Mouse (Mus musculus) thymus, adult 2 months (tissue): ENCODE results near the gene Eif6. TPM values are rescaled to one million over a fixed set of nuclear protein-coding genes. Genes with fewer than 3 reads are reported as not detected.

Experiments used
- DNase-seq: peaks from one replicate; pipeline ENCODE4 v3.0.0; 2021
- H3K27ac ChIP-seq: fragments of 200-500 bp; 2 replicates; pipeline ENCODE4 v1.5.1; 2012; ENCODE audit warnings: low read length, control low read depth; ENCODE audit not compliant: control insufficient read depth, insufficient read depth
- H3K27me3 ChIP-seq: fragments of 200-500 bp; 2 replicates; pipeline ENCODE4 v1.6.1; 2012; ENCODE audit warnings: mild to moderate bottlenecking, low read length, moderate library complexity, mixed read lengths; ENCODE audit not compliant: control insufficient read depth, insufficient read depth
- H3K36me3 ChIP-seq: fragments of 200-500 bp; 2 replicates; pipeline ENCODE4 v1.6.1; 2012; ENCODE audit warnings: mild to moderate bottlenecking, low read length, moderate library complexity; ENCODE audit not compliant: control insufficient read depth, insufficient read depth
- H3K4me1 ChIP-seq: fragments of 200-500 bp; replicated peaks from 2 replicates; pipeline ENCODE4 v1.6.1; 2012; ENCODE audit warnings: low read length; ENCODE audit not compliant: control insufficient read depth, insufficient read depth
- H3K4me3 ChIP-seq: fragments of 200-500 bp; 2 replicates; pipeline ENCODE4 v1.5.1; 2012; ENCODE audit warnings: mild to moderate bottlenecking, low read length, control low read depth, moderate library complexity; ENCODE audit not compliant: control insufficient read depth, insufficient read depth
- CTCF ChIP-seq: fragments of 200-500 bp; IDR thresholded peaks from 2 replicates; pipeline ENCODE4 v1.5.1; 2012; ENCODE audit warnings: mild to moderate bottlenecking, control low read depth, low read length, moderate library complexity, borderline replicate concordance; ENCODE audit not compliant: control insufficient read depth, poor library complexity, insufficient read depth; ENCODE audit errors: extremely low read depth
- POLR2A ChIP-seq: fragments of 200-500 bp; IDR thresholded peaks from 2 replicates; pipeline ENCODE4 v1.6.1; 2012; ENCODE audit warnings: mild to moderate bottlenecking, low read length, control low read depth, moderate library complexity; ENCODE audit not compliant: control insufficient read depth, poor library complexity, insufficient read depth; ENCODE audit errors: extremely low read depth
- WGBS: fragments of 180-500 bp; shearing (Covaris S2); methylation state at CpG from one replicate; pipeline ENCODE4 v1.1.7; 2018; 5-methylcytosine and 5-hydroxymethylcytosine counted together
- polyA plus RNA-seq: library from polyadenylated mRNA; depleted of rRNA; stranded (reverse); fragments of >200 nt; gene quantifications from 2 replicates; pipeline ENCODE4 v1.2.3, GENCODE M21; 2012

Gene Eif6
- polyA plus RNA-seq, 1 experiment: 174 TPM

DNA sequence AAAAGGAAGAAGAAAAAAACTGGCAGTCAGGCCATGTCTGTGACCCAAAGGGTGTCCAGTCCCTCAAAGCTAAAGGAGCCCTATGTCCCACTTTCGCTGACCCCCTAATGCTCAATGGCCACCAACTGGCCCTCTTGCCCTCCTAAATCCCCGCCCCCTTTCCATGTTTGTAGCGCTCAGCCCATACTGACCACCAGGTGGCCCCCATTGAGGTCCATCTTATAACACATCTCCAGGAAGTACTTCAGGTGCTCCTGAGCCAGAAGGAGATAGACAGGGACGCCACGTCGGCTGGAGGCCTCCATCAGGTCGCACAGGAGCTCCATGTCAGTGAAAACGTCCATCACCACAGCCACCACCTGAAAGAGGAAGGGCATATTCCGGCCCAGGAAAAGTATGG is 4.6 kb upstream of the Eif6 start:
- Histone ChIP-seq H3K4me3 (no peak overlapping the region), H3K27ac (no peak overlapping the region), H3K4me1 (peaks cover 6% of the 10 kb centered on the region; the same call in 1 of the 2 replicates), H3K27me3 (no peaks in the 10 kb centered on the region), H3K36me3 (no peaks in the 10 kb centered on the region)
- 59% methylated on average over 9 of the region's 9 CpGs for WGBS
- no peak for TF ChIP-seq POLR2A
- no peak for TF ChIP-seq CTCF
- no peak for DNase-seq

GRCm38 (mm10) chr2:155830841-155831240 is 4.1 kb upstream of the Eif6 start:
- no peak for TF ChIP-seq CTCF
- TF ChIP-seq POLR2A: no peak
- no peak overlapping the region for H3K4me3 ChIP-seq
- 95% methylated on average over 8 of the region's 8 CpGs for WGBS
- H3K27me3 ChIP-seq: no peaks in the 10 kb centered on the region
- DNase-seq: no peak
- no peaks in the 10 kb centered on the region for H3K36me3 ChIP-seq
- H3K27ac ChIP-seq: no peak overlapping the region
- peaks cover 7% of the 10 kb centered on the region; the same call in 1 of the 2 replicates for H3K4me1 ChIP-seq

DNA sequence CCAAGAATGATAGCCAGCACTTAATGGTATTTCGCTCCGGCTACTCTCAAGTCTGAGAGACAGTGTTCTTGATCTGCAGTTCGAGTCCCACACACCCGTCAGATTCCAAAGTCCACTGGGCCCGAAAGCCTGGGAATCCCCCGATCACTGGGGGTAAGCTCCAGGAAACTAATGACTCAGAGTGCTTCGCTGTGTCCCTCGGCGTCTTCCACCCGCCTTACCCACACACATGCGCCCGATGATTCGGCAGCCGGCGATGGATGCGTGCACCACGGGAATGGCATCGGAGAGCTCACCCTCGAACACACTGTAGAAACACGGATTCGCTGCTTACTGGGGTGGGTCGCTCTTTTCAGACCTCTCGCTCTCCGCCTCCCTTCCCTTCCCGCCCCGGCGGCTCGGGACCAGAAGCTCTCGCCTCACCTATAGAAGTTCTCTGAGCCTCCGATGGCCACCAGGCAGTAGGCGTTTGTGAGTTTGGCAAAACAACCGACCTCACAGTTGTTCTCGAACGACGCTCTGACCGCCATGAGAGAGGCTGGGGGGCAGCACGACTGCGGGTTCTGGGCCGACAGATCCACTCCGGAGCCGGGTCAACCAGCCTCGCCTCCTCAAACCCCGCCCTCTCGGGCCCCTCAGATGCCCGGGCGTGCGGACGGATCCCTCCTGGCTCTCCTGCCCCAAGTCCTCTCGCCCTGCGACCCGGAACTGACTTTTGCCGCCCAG is 658 bp downstream of the Eif6 start:
- peak overlapping the region; percentile 81 for H3K4me3 ChIP-seq
- TF ChIP-seq POLR2A (no peak), CTCF (no peak)
- no peaks in the 10 kb centered on the region for H3K27me3 ChIP-seq
- peaks cover 22% of the 10 kb centered on the region for H3K36me3 ChIP-seq
- H3K27ac ChIP-seq: no peak overlapping the region
- H3K4me1 ChIP-seq: peaks cover 10% of the 10 kb centered on the region; the same call in 1 of the 2 replicates
- DNase-seq: no peak
- WGBS: 3% methylated on average over 52 of the region's 52 CpGs

DNA sequence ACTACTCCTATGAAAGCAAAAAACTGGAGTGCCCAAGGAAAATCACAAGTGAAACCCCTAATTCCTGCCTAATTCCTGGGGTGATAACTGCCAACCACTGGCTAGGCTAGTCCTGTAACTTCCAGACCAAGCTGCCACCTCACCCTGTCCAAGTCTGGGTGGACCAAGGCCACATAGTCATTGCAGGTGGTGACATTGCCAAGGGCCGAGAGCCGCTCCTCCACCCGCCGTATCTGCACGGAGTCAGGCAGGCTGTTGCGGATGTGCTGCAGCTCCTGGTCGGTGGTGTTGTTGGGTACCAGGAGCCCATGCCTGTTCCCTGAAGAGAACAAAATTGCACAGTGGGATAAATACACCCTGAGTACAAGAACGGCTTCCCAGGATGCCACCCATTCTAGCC is 3.0 kb downstream of the Eif6 start:
- H3K27me3 ChIP-seq: no peaks in the 10 kb centered on the region
- peaks cover 22% of the 10 kb centered on the region for H3K36me3 ChIP-seq
- H3K4me1 ChIP-seq: peaks cover 17% of the 10 kb centered on the region; the same call in 1 of the 2 replicates
- no peak for TF ChIP-seq POLR2A
- TF ChIP-seq CTCF: no peak
- H3K27ac ChIP-seq: no peak overlapping the region
- no peak overlapping the region for H3K4me3 ChIP-seq
- WGBS: 97% methylated on average over 8 of the region's 8 CpGs
- no peak for DNase-seq

- peaks cover 22% of the 10 kb centered on the region for H3K36me3 ChIP-seq
- TF ChIP-seq POLR2A: no peak
- TF ChIP-seq CTCF: no peak
- peaks cover 14% of the 10 kb centered on the region for H3K4me1 ChIP-seq
- no peak for DNase-seq
- H3K27me3 ChIP-seq: no peaks in the 10 kb centered on the region
- H3K4me3 ChIP-seq: no peak overlapping the region
- WGBS: 92% methylated on average over 5 of the region's 5 CpGs
- no peak overlapping the region for H3K27ac ChIP-seq
These were observed 5.9 kb downstream of the Eif6 start for GRCm38 (mm10) chr2:155820779-155821178.

DNA sequence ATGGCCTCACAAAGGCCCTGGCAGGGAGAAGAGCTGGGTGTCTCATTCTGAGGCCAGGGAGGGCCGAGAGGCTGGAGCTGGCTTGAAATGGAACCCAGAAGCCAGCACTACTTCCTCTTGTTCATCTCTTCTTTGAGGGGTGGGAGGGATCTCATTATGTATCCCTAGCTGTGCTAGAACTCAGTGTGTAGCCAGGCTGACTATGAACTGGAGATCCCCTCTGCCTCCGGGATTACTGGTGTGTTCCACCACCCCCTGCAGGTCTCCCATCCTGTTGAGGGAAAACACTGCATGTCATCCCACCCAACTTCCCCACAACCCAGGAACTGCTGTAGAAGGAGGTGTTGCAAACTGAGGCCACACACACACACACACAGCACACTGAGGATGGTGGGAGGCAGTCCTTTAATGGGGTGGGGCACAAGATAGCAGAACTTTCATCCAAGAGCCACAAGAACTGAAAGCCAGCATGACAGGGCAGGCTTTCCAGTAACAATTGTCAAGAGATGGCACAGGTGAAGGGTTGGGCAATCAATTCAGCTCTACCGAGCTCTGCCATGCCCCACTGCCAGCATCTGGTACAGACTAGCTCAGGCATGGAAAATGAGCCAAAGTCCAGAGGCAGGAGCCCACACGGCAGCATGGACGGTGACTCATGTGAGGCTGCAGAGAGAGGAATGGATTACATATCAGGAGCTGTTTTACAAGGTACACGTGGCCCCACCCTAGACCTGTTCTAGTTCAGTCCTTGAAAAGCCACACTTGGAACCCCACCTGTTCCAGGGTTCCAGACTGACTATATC is 7.1 kb downstream of the Eif6 start:
- H3K4me1 ChIP-seq: peaks cover 11% of the 10 kb centered on the region
- no peak overlapping the region for H3K4me3 ChIP-seq
- H3K27ac ChIP-seq: no peak overlapping the region
- no peak for TF ChIP-seq POLR2A
- no peak for TF ChIP-seq CTCF
- 83% methylated on average over 6 of the region's 6 CpGs for WGBS
- no peaks in the 10 kb centered on the region for H3K27me3 ChIP-seq
- no peak for DNase-seq
- peaks cover 22% of the 10 kb centered on the region for H3K36me3 ChIP-seq
